Comparison of ENCODE assay signal across 8 mouse cellular contexts in genomic region chr12:78099761-78100160, GRCm38 (mm10).
DNase-seq lines count a peak whose midpoint lies in the region; TF ChIP-seq lines count a peak whose summit lies in the region.
"Had no signal": no experiment of that assay in that cellular context is flagged by ENCODE, and none has a peak within 500 bp of the region (broad histone marks: within the 10 kb centered on the region; RNA-seq: fewer than 3 reads in every experiment).

No protein-coding gene starts in this region.

- H3K4me3 ChIP-seq in left cerebral cortex, adult 2 months = no peak overlapping the region

- DNase-seq in left cerebral cortex, adult 11 months (ENCODE audit: low spot score) = peak; percentile 23
- DNase-seq in left cerebral cortex, postnatal 36 days (ENCODE audit: low spot score in 2 of 2) = no peak
- DNase-seq in adrenal gland, adult 8-10 months = peak; percentile 41
- DNase-seq in cerebellum, adult 11 months = peak; percentile 17
- DNase-seq in left cerebral cortex, adult 2 months (ENCODE audit: extremely low spot score in 1 of 2, low spot score in 2 of 2) = peak; percentile 19 to 23
- DNase-seq in gastrocnemius, postnatal 36 days = no peak
- no peak for DNase-seq in thymus, postnatal 4 days
- DNase-seq: kidney, adult 9 months had no signal

- intact Hi-C loops in left cerebral cortex, postnatal 36 days (cut with DNase I) = no loop called here
- intact Hi-C loops in left cerebral cortex, adult 2 months (cut with DNase I) = loop anchor here (1.0 to 10.0 kb wide), 3 partner anchors 97 to 235 kb away; partner anchors contain the start of gene Gphn
- intact Hi-C loops in gastrocnemius, postnatal 36 days (cut with DNase I) = no loop called here

- H3K27ac ChIP-seq in left cerebral cortex, adult 2 months = no peak overlapping the region

- TF ChIP-seq CTCF in left cerebral cortex, adult 2 months (IDR thresholded peaks at IDR 0.05) = no peak

Comparison
In these comparisons a context has a peak if more than half of its experiments do, and no peak if none do; other contexts are left out.
1. DNase-seq: peak in left cerebral cortex, adult 11 months (single experiment), adrenal gland, adult 8-10 months (single experiment), cerebellum, adult 11 months (single experiment) and left cerebral cortex, adult 2 months (2 of 2); none in left cerebral cortex, postnatal 36 days (0 of 2), gastrocnemius, postnatal 36 days (0 of 2) and thymus, postnatal 4 days (single experiment).